Mouse (Mus musculus) regulatory T cell (primary cell): ENCODE data around the gene Ankrd63.

ENCODE experiments used
- in situ Hi-C: fragments of 300-600 bp; cut with MboI, MseI; formaldehyde crosslinking; loops from one replicate; pipeline ENCODE4 v1.15.1; 2025; ENCODE audit warnings: high pct_unique_total_duplicates

Ankrd63 gene

GRCm38 (mm10) chr2:118693370-118693966 lies 10.3 kb downstream of the Ankrd63 start:
- in situ Hi-C loops, result loop anchor here (5.0 kb wide), 1 partner anchor 56 kb away; no protein-coding TSS in a partner anchor

GRCm38 (mm10) chr2:118689875-118690274 lies 13.9 kb downstream of the Ankrd63 start:
- in situ Hi-C loops, result loop anchor here (5.0 kb wide), 1 partner anchor 53 kb away; no protein-coding TSS in a partner anchor

DNA sequence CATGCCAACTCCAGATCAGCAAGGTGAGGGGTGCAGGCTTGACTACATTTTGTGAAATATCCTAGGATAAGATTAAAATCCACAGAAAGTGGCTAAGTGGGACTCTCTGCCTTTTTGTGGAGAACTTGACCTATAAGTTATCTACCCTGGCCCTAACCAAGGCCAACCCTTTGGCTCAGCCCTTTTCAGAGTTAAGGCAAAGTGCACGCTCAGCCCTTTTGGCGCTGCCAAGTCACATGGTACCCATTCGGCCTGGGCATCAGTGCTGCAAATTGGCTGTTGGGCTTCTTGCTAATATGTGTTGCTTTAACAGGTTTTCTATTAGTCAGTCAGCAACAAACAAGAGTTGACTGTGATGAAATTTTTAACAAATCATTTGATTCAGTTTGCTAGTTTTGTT lies 16.0 kb downstream of the Ankrd63 start:
- in situ Hi-C loops, result no loop called here

GRCm38 (mm10) chr2:118686693-118687092 lies 17.1 kb downstream of the Ankrd63 start:
- in situ Hi-C loops, result no loop called here

GRCm38 (mm10) chr2:118685088-118685487 lies 18.7 kb downstream of the Ankrd63 start:
- in situ Hi-C loops, result no loop called here

GRCm38 (mm10) chr2:118682544-118683260 lies 21.1 kb downstream of the Ankrd63 start:
- in situ Hi-C loops, result no loop called here

DNA sequence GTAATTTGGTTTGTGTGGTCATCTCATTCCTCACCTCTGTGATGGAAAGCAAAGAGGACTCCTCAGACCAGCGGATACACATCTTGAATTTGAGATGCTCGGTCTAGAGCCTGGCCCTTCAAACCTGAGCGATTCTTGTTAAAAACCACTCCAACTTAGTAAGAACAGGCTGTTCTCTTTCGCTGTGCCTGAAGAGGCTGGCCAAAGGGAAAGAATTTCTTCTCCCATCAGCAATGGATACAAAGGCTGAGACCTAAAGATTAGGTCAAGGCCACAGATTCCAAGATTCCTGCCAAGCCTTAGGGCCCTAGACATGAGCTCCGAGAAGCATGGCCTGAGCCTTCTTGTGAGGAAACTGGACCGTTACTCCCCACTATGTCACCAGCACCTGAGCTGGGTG lies 22.8 kb downstream of the Ankrd63 start:
- in situ Hi-C loops, result no loop called here

- in situ Hi-C loops, result no loop called here
Measured at GRCm38 (mm10) chr2:118679577-118679976, 24.2 kb downstream of the Ankrd63 start.

GRCm38 (mm10) chr2:118677817-118678216 lies 25.9 kb downstream of the Ankrd63 start:
- in situ Hi-C loops, result no loop called here

GRCm38 (mm10) chr2:118676839-118677741 lies 26.7 kb downstream of the Ankrd63 start:
- in situ Hi-C loops, result no loop called here

DNA sequence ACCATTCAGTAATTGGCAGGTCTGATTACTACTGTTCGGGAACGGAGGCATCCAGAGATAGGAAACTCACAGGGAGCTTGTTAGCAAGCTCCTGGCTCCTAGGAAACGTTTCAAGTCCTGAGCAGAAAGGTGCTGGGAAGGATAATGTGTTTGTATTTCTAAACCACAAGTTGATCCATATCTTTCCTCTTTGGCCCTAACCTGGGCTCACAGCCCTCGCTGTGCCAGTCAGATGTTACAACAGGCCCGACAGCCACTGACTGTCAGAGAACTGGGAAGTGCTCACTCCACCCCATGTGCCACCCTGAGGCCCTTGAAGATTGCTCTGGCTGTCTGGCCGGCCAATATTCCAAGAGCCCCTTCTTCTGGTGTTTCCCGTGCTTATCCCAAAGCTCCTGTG lies 29.3 kb downstream of the Ankrd63 start:
- in situ Hi-C loops, result no loop called here

GRCm38 (mm10) chr2:118673686-118674465 lies 29.9 kb downstream of the Ankrd63 start:
- in situ Hi-C loops, result no loop called here

GRCm38 (mm10) chr2:118671728-118672127 lies 32.0 kb downstream of the Ankrd63 start:
- in situ Hi-C loops, result no loop called here

GRCm38 (mm10) chr2:118669785-118670184 lies 34.0 kb downstream of the Ankrd63 start:
- in situ Hi-C loops, result no loop called here

- in situ Hi-C loops, result no loop called here
Measured at GRCm38 (mm10) chr2:118669245-118669644, 34.5 kb downstream of the Ankrd63 start.

DNA sequence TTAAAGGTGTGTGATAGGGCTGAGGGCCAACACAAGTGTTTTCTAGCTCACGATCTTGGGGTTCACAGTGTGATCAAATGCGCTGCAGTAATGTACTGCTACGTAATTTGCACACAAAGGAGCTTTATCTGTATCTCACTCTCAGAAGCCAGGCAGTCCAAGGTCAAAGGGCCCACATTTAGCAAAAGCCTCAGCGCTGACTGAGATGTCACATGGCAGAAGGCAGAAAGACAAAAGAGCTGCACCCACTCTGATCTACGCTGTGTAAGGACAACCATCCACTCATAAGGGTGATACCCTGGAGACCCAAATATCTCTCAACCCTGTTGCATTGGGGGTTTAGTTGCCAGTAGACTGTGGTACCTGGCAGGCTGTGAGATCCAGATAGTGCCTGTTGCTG lies 36.6 kb downstream of the Ankrd63 start:
- in situ Hi-C loops, result no loop called here

DNA sequence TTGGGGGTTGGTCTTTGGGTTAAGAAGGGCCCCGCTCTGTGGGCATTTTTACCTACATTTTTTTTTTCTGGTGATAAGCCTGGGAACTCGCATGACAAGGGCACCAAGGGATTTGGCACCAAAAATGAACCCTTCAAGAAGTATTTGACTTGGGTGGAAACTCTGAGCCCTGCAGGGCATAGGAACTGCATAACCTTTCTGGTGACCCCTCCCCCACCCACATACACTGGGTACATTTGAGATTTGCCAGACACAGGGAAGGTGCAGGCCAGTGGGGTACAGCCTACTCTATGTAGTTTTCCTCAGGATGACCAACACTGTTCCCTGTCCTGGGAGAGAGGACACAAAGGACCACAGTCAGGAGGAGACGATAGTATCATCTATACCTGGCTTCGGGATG lies 38.1 kb downstream of the Ankrd63 start:
- in situ Hi-C loops, result no loop called here

DNA sequence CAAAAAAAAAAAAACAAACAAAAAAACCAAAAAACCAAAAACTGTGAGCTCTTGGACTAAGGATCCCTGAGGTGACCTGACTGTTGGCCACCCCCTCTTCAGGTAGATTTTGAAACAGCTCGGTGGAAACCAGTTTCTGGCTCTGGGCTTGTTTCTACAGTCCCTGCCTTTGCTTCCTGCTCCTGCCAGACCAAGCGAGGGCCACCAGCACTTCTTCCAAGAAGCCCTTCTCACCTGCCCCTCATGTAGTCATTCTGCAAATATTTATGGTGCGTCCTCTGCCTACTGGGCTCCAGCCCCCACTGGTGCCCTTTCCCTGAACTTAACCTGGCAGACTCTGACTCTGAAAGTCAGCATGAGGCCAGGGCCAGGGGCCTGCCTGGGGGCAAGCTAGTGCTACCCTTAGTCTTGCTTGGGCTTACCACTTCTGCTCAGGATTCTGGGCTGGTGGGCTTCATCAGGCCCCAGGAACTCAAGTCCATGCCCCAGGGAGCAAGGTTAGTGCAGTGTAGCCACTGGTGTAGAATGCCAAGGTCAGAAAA lies 38.7 kb downstream of the Ankrd63 start:
- in situ Hi-C loops, result no loop called here

GRCm38 (mm10) chr2:118663804-118664766 lies 39.7 kb downstream of the Ankrd63 start:
- in situ Hi-C loops, result no loop called here
